Mouse (Mus musculus) adrenal gland, adult 10 weeks (tissue): ENCODE measurements around the gene Trip4. TPM values are rescaled to one million over a fixed set of nuclear protein-coding genes. Genes with fewer than 3 reads are reported as not detected.

Experiments used
- polyA plus RNA-seq: library from polyadenylated mRNA; stranded (reverse); fragments of 350-450 nt; fragmentation: Illumina TruSeq; extraction: RNeasy Lipid Tissue Mini Kit (QIAGEN cat#74804); gene quantifications from one replicate; pipeline ENCODE4 v1.2.3, GENCODE M21; 2014; ENCODE audit warnings: low read depth, low replicate concordance

Gene Trip4
- 78.8 TPM for polyA plus RNA-seq

DNA sequence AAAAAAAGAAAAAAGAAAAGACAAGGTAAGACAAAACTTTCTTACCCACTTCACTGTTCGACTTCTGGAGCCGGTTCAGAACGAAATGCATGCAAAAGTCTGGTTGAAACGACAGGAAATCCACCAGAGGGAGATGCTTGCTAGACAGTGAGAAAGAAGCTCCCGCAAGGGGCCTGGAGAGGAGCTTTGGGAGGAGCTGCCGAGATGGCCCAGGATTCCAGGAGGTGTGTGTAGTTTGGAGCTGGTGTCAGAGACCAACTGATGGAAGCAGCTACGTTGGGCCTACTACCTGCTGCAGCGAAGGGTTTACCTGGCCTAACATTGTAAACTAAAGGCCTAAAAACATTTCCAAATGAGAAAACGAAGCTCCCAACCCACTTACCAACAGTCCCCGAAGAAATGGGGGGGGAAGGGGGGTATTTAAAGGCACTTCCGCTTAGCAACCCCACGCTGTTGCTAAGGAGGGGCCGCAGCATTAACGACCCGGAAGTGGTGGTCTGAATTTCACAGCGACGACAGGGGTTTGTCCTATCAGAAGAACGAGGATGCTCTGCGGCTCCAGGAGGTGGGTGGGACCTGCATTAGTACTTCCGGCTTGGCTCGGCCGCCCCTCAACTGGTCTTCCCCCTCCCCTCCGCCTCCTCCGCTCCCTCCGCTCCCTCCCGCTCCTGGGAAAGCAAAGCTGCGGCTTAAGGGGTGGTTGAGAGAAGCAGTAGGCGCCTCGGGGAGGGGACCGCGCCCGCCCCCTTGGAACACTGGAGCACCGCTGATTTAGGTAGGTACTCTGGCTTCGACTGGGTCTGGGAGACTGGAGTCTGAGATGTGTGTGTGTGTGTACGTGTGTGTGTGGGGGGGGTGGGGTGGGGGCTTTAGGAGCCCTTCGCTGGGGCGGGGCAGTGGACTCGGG lies at the start of gene Trip4, which contains the start of gene Csnk1g1:
Gene Trip4, minus strand, starts transcription at position 401 of the 907 bp plus-strand sequence.
Gene Csnk1g1, plus strand, starts transcription at position 531 of the 907 bp plus-strand sequence.

GRCm38 (mm10) chr9:65890143-65890628 lies 18.4 kb downstream of the Trip4 start, which contains the start of gene Pclaf:
TSS of gene Pclaf (plus strand) at chr9:65890237.

DNA sequence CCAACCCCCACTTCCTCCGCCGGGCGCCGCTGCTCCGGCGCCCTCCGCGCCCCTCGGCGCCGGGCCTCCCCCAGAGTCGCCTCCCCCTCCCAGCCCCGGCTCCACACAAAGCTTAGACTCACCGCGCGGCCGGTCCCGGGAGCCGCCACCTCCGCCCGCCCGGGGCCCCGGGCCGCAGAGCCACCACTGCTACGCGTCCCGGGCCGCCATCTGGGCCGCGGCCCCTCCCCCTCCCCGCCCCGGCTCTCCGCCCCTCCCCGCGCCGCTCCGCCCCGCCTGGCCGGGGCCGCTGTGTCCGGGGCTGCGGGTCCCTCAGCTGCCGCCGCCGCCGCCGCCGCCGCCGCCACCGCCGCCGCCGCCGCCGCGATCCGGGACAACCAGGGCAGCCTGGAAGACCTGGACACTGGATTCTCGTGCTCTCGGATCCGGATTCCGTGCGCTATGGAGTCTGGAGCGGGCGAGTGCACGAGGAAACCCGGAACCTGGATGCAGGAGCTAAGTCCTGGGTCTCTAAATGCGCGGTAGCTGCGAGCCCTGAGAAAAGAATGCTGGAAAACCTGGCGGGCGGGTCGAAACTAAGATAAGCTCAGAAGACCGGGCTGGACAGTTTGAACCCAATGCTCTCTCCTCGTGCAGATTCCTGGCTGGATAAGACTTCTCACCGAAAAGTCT lies 81.1 kb downstream of the Trip4 start, which contains the start of gene Zfp609:
Gene Zfp609, minus strand, starts transcription at position 221 of the 672 bp plus-strand sequence.

Other genes with a start within 250 kb of the Trip4 start
- 79.7 TPM for gene Oaz2, start 240.8 kb downstream of the Trip4 start, polyA plus RNA-seq
- 11.5 TPM for gene Zfp609, start 81.2 kb downstream of the Trip4 start, polyA plus RNA-seq
- 7.6 TPM for gene Pclaf, start 18.6 kb downstream of the Trip4 start, polyA plus RNA-seq
- gene Csnk1g1, start 130 bp upstream of the Trip4 start, polyA plus RNA-seq = 25.6 TPM
- gene Ppib, start 151.4 kb upstream of the Trip4 start, polyA plus RNA-seq = 144 TPM
- gene Snx22, start 160.9 kb upstream of the Trip4 start, polyA plus RNA-seq = not detected
- gene Snx1, start 217.8 kb upstream of the Trip4 start, polyA plus RNA-seq = 163 TPM
- gene Ciao2a, start 217.8 kb upstream of the Trip4 start, polyA plus RNA-seq = 145 TPM
- 6.8 TPM for gene Dapk2, start 249.4 kb upstream of the Trip4 start, polyA plus RNA-seq